Mouse (Mus musculus): ENCODE measurements at regions not wholly inside any gene's neighbourhood (a gene's known extent, or its start where the extent isn't known, plus 50 kb on each side); places are given as distances from the start of the nearest gene placed in this dataset.
A peak's percentile ranks its signal among the peaks of the same experiment; 100 is the strongest.

GRCm38 (mm10) chr13:48717036-48717435 lies 54.2 kb downstream of the Barx1 start:
- H3K27me3 ChIP-seq (ENCODE audit: insufficient read depth, low read length), result no peaks in the 10 kb centered on the region

GRCm38 (mm10) chr13:48717451-48717850 lies 54.7 kb downstream of the Barx1 start:
- H3K27me3 ChIP-seq (ENCODE audit: insufficient read depth, low read length), result no peaks in the 10 kb centered on the region
- no peaks in the 10 kb centered on the region for H3K4me1 ChIP-seq (ENCODE audit: insufficient read depth, low read length)
- WGBS, result 61% methylated on average over 10 of the region's 10 CpGs
- no peak overlapping the region for H3K9ac ChIP-seq (replicated peaks; ENCODE audit: low read length)
- no peak for ATAC-seq (ENCODE audit: low FRiP score, low TSS enrichment)
- H3K36me3 ChIP-seq (ENCODE audit: insufficient read depth, low read length), result no peaks in the 10 kb centered on the region
- H3K9me3 ChIP-seq (ENCODE audit: low read length), result no peaks in the 10 kb centered on the region
- no peak overlapping the region for H3K27ac ChIP-seq (ENCODE audit: low read length)
- no peak overlapping the region for H3K4me2 ChIP-seq (replicated peaks; ENCODE audit: low read depth, low read length)
- H3K4me3 ChIP-seq (ENCODE audit: low read length), result no peak overlapping the region

More at GRCm38 (mm10) chr13:48717036-48717435, 54.2 kb downstream of the Barx1 start:
- ATAC-seq (ENCODE audit: low FRiP score, low TSS enrichment), result no peak
- no peaks in the 10 kb centered on the region for H3K4me1 ChIP-seq (ENCODE audit: insufficient read depth, low read length)
- H3K36me3 ChIP-seq (ENCODE audit: insufficient read depth, low read length), result no peaks in the 10 kb centered on the region
- no peak overlapping the region for H3K4me2 ChIP-seq (replicated peaks; ENCODE audit: low read depth, low read length)
- H3K9ac ChIP-seq (replicated peaks; ENCODE audit: low read length), result no peak overlapping the region
- no peak overlapping the region for H3K4me3 ChIP-seq (ENCODE audit: low read length)
- H3K9me3 ChIP-seq (ENCODE audit: low read length), result no peaks in the 10 kb centered on the region
- no peak overlapping the region for H3K27ac ChIP-seq (ENCODE audit: low read length)
- WGBS, result 40% methylated on average over 16 of the region's 16 CpGs

- Histone ChIP-seq H3K27me3 (ENCODE audit: insufficient read depth, low read length) (no peaks in the 10 kb centered on the region; the same call in 1 of the 2 replicates), H3K4me1 (ENCODE audit: insufficient read depth, low read length) (no peaks in the 10 kb centered on the region), H3K4me2 (replicated peaks; ENCODE audit: low read depth, low read length) (no peak overlapping the region), H3K9ac (replicated peaks; ENCODE audit: low read length) (no peak overlapping the region), H3K27ac (ENCODE audit: low read length) (no peak overlapping the region), H3K36me3 (ENCODE audit: insufficient read depth, low read length) (no peaks in the 10 kb centered on the region), H3K9me3 (ENCODE audit: low read length) (no peaks in the 10 kb centered on the region), H3K4me3 (ENCODE audit: low read length) (no peak overlapping the region)
- no peak for ATAC-seq (ENCODE audit: low FRiP score, low TSS enrichment)
- 56% methylated on average over 8 of the region's 8 CpGs for WGBS
These were observed 60.9 kb downstream of the Barx1 start for GRCm38 (mm10) chr13:48723676-48724075.

- Histone ChIP-seq H3K4me2 (replicated peaks; ENCODE audit: low read depth, low read length) (no peak overlapping the region), H3K27me3 (ENCODE audit: insufficient read depth, low read length) (peaks cover 25% of the 10 kb centered on the region), H3K4me3 (ENCODE audit: low read length) (no peak overlapping the region), H3K9ac (replicated peaks; ENCODE audit: low read length) (no peak overlapping the region), H3K27ac (ENCODE audit: low read length) (no peak overlapping the region), H3K36me3 (ENCODE audit: insufficient read depth, low read length) (no peaks in the 10 kb centered on the region), H3K4me1 (ENCODE audit: insufficient read depth, low read length) (peaks cover 6% of the 10 kb centered on the region; the same call in 1 of the 2 replicates), H3K9me3 (ENCODE audit: low read length) (no peaks in the 10 kb centered on the region)
- WGBS, result 47% methylated on average over 4 of the region's 4 CpGs
- no peak for ATAC-seq (ENCODE audit: low FRiP score, low TSS enrichment)
These were observed 63.6 kb downstream of the Barx1 start for GRCm38 (mm10) chr13:48726430-48726829.

GRCm38 (mm10) chr13:48731046-48731996 lies 68.5 kb downstream of the Barx1 start:
- Histone ChIP-seq H3K4me2 (replicated peaks; ENCODE audit: low read depth, low read length) (peak overlapping the region; percentile 56), H3K9ac (replicated peaks; ENCODE audit: low read length) (peak overlapping the region; percentile 47; the same call in 1 of the 2 replicates), H3K4me1 (ENCODE audit: insufficient read depth, low read length) (peaks cover 18% of the 10 kb centered on the region), H3K4me3 (ENCODE audit: low read length) (peak overlapping the region; percentile 38), H3K9me3 (ENCODE audit: low read length) (no peaks in the 10 kb centered on the region), H3K27ac (ENCODE audit: low read length) (no peak overlapping the region), H3K27me3 (ENCODE audit: insufficient read depth, low read length) (peaks cover 56% of the 10 kb centered on the region), H3K36me3 (ENCODE audit: insufficient read depth, low read length) (no peaks in the 10 kb centered on the region)
- peak; percentile 60 for ATAC-seq (ENCODE audit: low FRiP score, low TSS enrichment)
- under 1% methylated on average over 47 of the region's 51 CpGs for WGBS

- Histone ChIP-seq H3K4me2 (replicated peaks; ENCODE audit: low read depth, low read length) (peak overlapping the region; percentile 33), H3K27me3 (ENCODE audit: insufficient read depth, low read length) (peaks cover 56% of the 10 kb centered on the region), H3K4me3 (ENCODE audit: low read length) (peak overlapping the region; percentile 1), H3K4me1 (ENCODE audit: insufficient read depth, low read length) (peaks cover 18% of the 10 kb centered on the region), H3K9me3 (ENCODE audit: low read length) (no peaks in the 10 kb centered on the region), H3K27ac (ENCODE audit: low read length) (no peak overlapping the region), H3K9ac (replicated peaks; ENCODE audit: low read length) (no peak overlapping the region), H3K36me3 (ENCODE audit: insufficient read depth, low read length) (no peaks in the 10 kb centered on the region)
- ATAC-seq (ENCODE audit: low FRiP score, low TSS enrichment), result no peak
- 4% methylated on average over 29 of the region's 29 CpGs for WGBS
These were observed 69.5 kb downstream of the Barx1 start for GRCm38 (mm10) chr13:48732168-48732841.

GRCm38 (mm10) chr13:48734985-48735384 lies 72.2 kb downstream of the Barx1 start:
- Histone ChIP-seq H3K9ac (replicated peaks; ENCODE audit: low read length) (no peak overlapping the region), H3K4me3 (ENCODE audit: low read length) (no peak overlapping the region), H3K9me3 (ENCODE audit: low read length) (no peaks in the 10 kb centered on the region), H3K27ac (ENCODE audit: low read length) (no peak overlapping the region), H3K4me2 (replicated peaks; ENCODE audit: low read depth, low read length) (no peak overlapping the region), H3K4me1 (ENCODE audit: insufficient read depth, low read length) (peaks cover 18% of the 10 kb centered on the region), H3K27me3 (ENCODE audit: insufficient read depth, low read length) (peaks cover 45% of the 10 kb centered on the region), H3K36me3 (ENCODE audit: insufficient read depth, low read length) (no peaks in the 10 kb centered on the region)
- 40% methylated on average over 9 of the region's 9 CpGs for WGBS
- ATAC-seq (ENCODE audit: low FRiP score, low TSS enrichment), result no peak

GRCm38 (mm10) chr13:48745566-48745965 lies 82.8 kb downstream of the Barx1 start:
- WGBS, result 50% methylated on average over 5 of the region's 5 CpGs

GRCm38 (mm10) chr13:48746301-48746700 lies 83.5 kb downstream of the Barx1 start:
- H3K36me3 ChIP-seq (ENCODE audit: insufficient read depth, low read length), result no peaks in the 10 kb centered on the region
- no peak overlapping the region for H3K4me3 ChIP-seq (ENCODE audit: low read length)
- H3K4me1 ChIP-seq (ENCODE audit: insufficient read depth, low read length), result no peaks in the 10 kb centered on the region
- H3K27me3 ChIP-seq (ENCODE audit: insufficient read depth, low read length), result peaks cover 3% of the 10 kb centered on the region; the same call in 1 of the 2 replicates
- no peak overlapping the region for H3K9ac ChIP-seq (replicated peaks; ENCODE audit: low read length)
- H3K27ac ChIP-seq (ENCODE audit: low read length), result no peak overlapping the region
- H3K9me3 ChIP-seq (ENCODE audit: low read length), result no peaks in the 10 kb centered on the region
- WGBS, result 3% methylated on average over 7 of the region's 7 CpGs
- no peak overlapping the region for H3K4me2 ChIP-seq (replicated peaks; ENCODE audit: low read depth, low read length)
- ATAC-seq (ENCODE audit: low FRiP score, low TSS enrichment), result no peak

More at GRCm38 (mm10) chr13:48745566-48745965, 82.8 kb downstream of the Barx1 start:
- Histone ChIP-seq H3K9me3 (ENCODE audit: low read length) (no peaks in the 10 kb centered on the region), H3K4me1 (ENCODE audit: insufficient read depth, low read length) (no peaks in the 10 kb centered on the region), H3K9ac (replicated peaks; ENCODE audit: low read length) (no peak overlapping the region), H3K4me3 (ENCODE audit: low read length) (no peak overlapping the region), H3K27ac (ENCODE audit: low read length) (no peak overlapping the region), H3K4me2 (replicated peaks; ENCODE audit: low read depth, low read length) (no peak overlapping the region), H3K36me3 (ENCODE audit: insufficient read depth, low read length) (no peaks in the 10 kb centered on the region), H3K27me3 (ENCODE audit: insufficient read depth, low read length) (peaks cover 3% of the 10 kb centered on the region; the same call in 1 of the 2 replicates)
- no peak for ATAC-seq (ENCODE audit: low FRiP score, low TSS enrichment)
